Mouse (Mus musculus) right cerebral cortex, adult 2 months (tissue): ENCODE results near the gene Klhdc4.

Experiments
- DNase-seq, 2 experiments: peaks; one replicate each; pipeline ENCODE4 v3.0.0; 2021 to 2022; ENCODE audit warnings: low spot score in 2 of 2

Klhdc4 gene

DNA sequence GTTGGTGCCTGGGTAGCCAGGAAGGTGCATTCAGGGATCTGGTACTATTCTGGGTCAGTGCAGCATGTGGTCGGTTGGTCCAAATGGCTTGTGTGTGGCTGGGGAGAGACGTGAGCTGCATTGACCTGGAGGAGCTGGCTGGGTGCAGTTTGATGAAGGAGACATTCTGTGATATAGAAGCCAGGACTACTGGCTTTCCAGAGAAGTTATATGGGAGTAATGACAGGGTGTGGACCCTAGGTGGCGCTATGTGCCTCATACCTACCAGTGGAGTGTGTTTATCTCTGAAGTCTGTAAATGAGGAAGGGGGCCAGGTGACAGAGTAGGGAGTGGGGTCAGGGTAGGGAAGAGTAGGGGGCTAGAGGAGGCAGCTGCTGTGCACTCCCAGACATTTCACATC lies 78.9 kb downstream of the Klhdc4 start:
- DNase-seq, result no peak

GRCm38 (mm10) chr8:121749501-121749900 lies 79.9 kb downstream of the Klhdc4 start:
- no peak for DNase-seq
